Mouse (Mus musculus): ENCODE data around the gene Usp3. TPM values are rescaled to one million over a fixed set of nuclear protein-coding genes. Genes with fewer than 3 reads are reported as not detected.

Gene Usp3
- polyA plus RNA-seq (2015; fragmentation: Nextera tagmentation; extraction: Ambion mirVana): 28.6 and 33.1 TPM in 2 replicates

DNA sequence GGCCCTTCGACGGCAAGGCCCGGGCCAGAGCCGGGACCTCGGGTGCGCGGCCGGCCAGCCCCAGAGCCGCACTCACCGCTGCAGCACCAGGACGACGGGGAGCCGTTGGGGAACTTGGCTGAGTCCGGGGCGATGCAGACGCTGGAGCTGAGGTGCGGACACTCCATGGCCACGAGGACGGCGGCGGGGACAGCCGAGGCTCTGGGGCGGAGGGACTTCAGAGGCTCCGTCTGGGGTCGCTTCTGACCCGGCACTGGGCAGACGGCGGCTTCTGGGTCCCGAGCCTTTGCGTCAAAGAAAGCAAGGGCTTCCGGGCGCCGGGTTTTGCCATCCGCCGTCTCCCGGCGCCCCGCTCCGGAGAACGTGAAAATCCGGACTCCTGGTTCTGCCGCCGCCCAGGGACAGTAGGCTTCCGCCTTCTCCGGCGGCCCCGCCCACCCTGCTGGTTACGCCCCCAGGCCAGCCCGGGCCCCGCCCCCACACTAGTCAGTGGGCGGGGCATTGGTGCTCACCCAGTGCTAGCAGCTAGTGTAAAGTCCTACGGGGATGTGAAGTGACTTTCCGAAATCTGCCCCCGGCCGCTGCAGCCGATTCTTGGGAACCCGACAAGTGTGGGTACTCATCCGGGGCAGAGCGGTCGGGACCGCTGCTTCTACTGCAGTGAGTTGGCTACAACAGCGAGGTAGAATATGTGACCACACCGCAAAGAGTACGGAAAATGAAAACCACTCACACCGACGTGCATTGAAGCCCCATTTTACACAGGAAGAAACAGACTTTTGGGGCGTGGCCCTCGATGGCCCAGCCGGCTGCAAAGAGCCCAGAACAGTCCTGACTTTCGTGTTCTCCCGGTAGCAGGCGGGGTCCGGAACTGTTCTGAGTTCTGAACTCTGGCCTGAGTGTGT, at the start of gene Usp3:
Gene Usp3 (minus strand): TSS at position 435 of the 905 bp plus-strand sequence.

GRCm38 (mm10) chr9:66514256-66514770, 78.6 kb downstream of the Usp3 start, which contains the start of gene Fbxl22:
Gene Fbxl22 (minus strand): TSS chr9:66514593.

Other genes with a start within 250 kb of the Usp3 start
- 10.0 TPM in 2 replicates for gene Herc1, start 242.7 kb downstream of the Usp3 start, polyA plus RNA-seq (2015; fragmentation: Nextera tagmentation; extraction: Ambion mirVana)
- 261 and 266 TPM in 2 replicates for gene Fbxl22, start 78.5 kb downstream of the Usp3 start, polyA plus RNA-seq (2015; fragmentation: Nextera tagmentation; extraction: Ambion mirVana)
- 0.30 and 0.53 TPM in 2 replicates for gene Car12, start 120.5 kb upstream of the Usp3 start, polyA plus RNA-seq (2015; fragmentation: Nextera tagmentation; extraction: Ambion mirVana)
- 6.0 and 6.9 TPM in 2 replicates for gene Aph1b, start 202.3 kb upstream of the Usp3 start, polyA plus RNA-seq (2015; fragmentation: Nextera tagmentation; extraction: Ambion mirVana)
- 0.51 and 0.61 TPM in 2 replicates for gene Gm10647, start 203.9 kb upstream of the Usp3 start, polyA plus RNA-seq (2015; fragmentation: Nextera tagmentation; extraction: Ambion mirVana)
- 4.2 and 5.2 TPM in 2 replicates for gene Aph1c, start 241.6 kb upstream of the Usp3 start, polyA plus RNA-seq (2015; fragmentation: Nextera tagmentation; extraction: Ambion mirVana)

All from urinary bladder, postnatal 0 days (tissue).